Mouse (Mus musculus) limb, embryonic 15.5 days (tissue): ENCODE results near the gene Krt36. TPM values are rescaled to one million over a fixed set of nuclear protein-coding genes. Genes with fewer than 3 reads are reported as not detected.

ENCODE experiments used
- ATAC-seq: fragments of 200-750 bp; cut with Nextera tagmentation; 2 replicates; pipeline ENCODE4 v1.8.0; 2017; ENCODE audit warnings: low read depth, moderate TSS enrichment; ENCODE audit not compliant: insufficient number of reproducible peaks, low FRiP score, low TSS enrichment
- H3K27ac ChIP-seq: fragments of 300-500 bp; sonication (generic); 2 replicates; pipeline ENCODE4 v1.5.1; 2015; ENCODE audit warnings: moderate library complexity, mild to moderate bottlenecking, inconsistent platforms
- H3K27me3 ChIP-seq: fragments of 300-500 bp; sonication (generic); 2 replicates; pipeline ENCODE4 v1.6.1; 2015; ENCODE audit warnings: inconsistent platforms
- H3K36me3 ChIP-seq: fragments of 300-500 bp; sonication (generic); 2 replicates; pipeline ENCODE4 v1.6.1; 2015; ENCODE audit warnings: inconsistent platforms
- H3K4me1 ChIP-seq: fragments of 300-500 bp; sonication (generic); 2 replicates; pipeline ENCODE4 v1.6.1; 2015; ENCODE audit warnings: inconsistent platforms
- H3K4me2 ChIP-seq: fragments of 300-500 bp; sonication (generic); 2 replicates; pipeline ENCODE4 v1.6.1; 2015; ENCODE audit warnings: mild to moderate bottlenecking, inconsistent platforms
- H3K4me3 ChIP-seq: fragments of 300-500 bp; sonication (generic); 2 replicates; pipeline ENCODE4 v1.5.1; 2015; ENCODE audit warnings: mild to moderate bottlenecking, inconsistent platforms
- H3K9ac ChIP-seq: fragments of 300-500 bp; sonication (generic); 2 replicates; pipeline ENCODE4 v1.6.1; 2015; ENCODE audit warnings: inconsistent platforms
- H3K9me3 ChIP-seq: fragments of 300-500 bp; sonication (generic); 2 replicates; pipeline ENCODE4 v1.6.1; 2016; ENCODE audit warnings: inconsistent platforms
- WGBS: fragments of 180-500 bp; shearing (Covaris S2); methylation state at CpG from one replicate; pipeline ENCODE4 v1.1.7; 2015; 5-methylcytosine and 5-hydroxymethylcytosine counted together
- polyA plus RNA-seq: library from polyadenylated mRNA; unstranded; fragments of >200 nt; fragmentation: Nextera tagmentation; extraction: Ambion mirVana; gene quantifications from 2 replicates; pipeline ENCODE4 v1.2.1, GENCODE M21; 2015

Krt36 gene
- polyA plus RNA-seq, 1 experiment from 2014 or later, result 55.9 TPM

- no peak for ATAC-seq
- Histone ChIP-seq H3K36me3 (no peaks in the 10 kb centered on the region), H3K4me3 (no peak overlapping the region), H3K9ac (no peak overlapping the region), H3K27ac (no peak overlapping the region), H3K27me3 (no peaks in the 10 kb centered on the region), H3K9me3 (no peaks in the 10 kb centered on the region), H3K4me2 (no peak overlapping the region), H3K4me1 (no peaks in the 10 kb centered on the region)
- 58% methylated on average over 7 of the region's 7 CpGs for WGBS
Observed at GRCm38 (mm10) chr11:100124901-100125300, 19.5 kb upstream of the Krt36 start.

GRCm38 (mm10) chr11:100121466-100121865, 16.0 kb upstream of the Krt36 start, which contains the start of gene Krt13:
Krt13 (minus strand) TSS chr11:100121566.
- Histone ChIP-seq H3K9me3 (no peaks in the 10 kb centered on the region), H3K4me1 (0 out of 2 replicates have a peak, but pooled peaks cover 5% of the 10 kb centered on the region), H3K9ac (no peak within 1 kb of the TSS), H3K36me3 (no peaks in the 10 kb centered on the region), H3K27ac (no peak within 1 kb of the TSS), H3K4me3 (no peak within 1 kb of the TSS), H3K27me3 (no peaks in the 10 kb centered on the region), H3K4me2 (no peak within 1 kb of the TSS)
- no peak for ATAC-seq
- WGBS, result 66% methylated on average over 3 of the region's 3 CpGs

GRCm38 (mm10) chr11:100120331-100120730, 14.9 kb upstream of the Krt36 start:
- Histone ChIP-seq H3K9ac (no peak overlapping the region), H3K27ac (no peak overlapping the region), H3K4me1 (0 out of 2 replicates have a peak, but pooled peaks cover 5% of the 10 kb centered on the region), H3K4me2 (no peak overlapping the region), H3K36me3 (no peaks in the 10 kb centered on the region), H3K27me3 (no peaks in the 10 kb centered on the region), H3K4me3 (no peak overlapping the region), H3K9me3 (no peaks in the 10 kb centered on the region)
- no peak for ATAC-seq
- 73% methylated on average over 5 of the region's 5 CpGs for WGBS

GRCm38 (mm10) chr11:100113742-100114029, 8.3 kb upstream of the Krt36 start:
- Histone ChIP-seq H3K4me2 (no peak overlapping the region), H3K9ac (no peak overlapping the region), H3K9me3 (no peaks in the 10 kb centered on the region), H3K27me3 (no peaks in the 10 kb centered on the region), H3K4me3 (no peak overlapping the region), H3K4me1 (0 out of 2 replicates have a peak, but pooled peaks cover 3% of the 10 kb centered on the region), H3K36me3 (no peaks in the 10 kb centered on the region), H3K27ac (no peak overlapping the region)
- 81% methylated on average over 2 of the region's 2 CpGs for WGBS
- ATAC-seq, result no peak

- Histone ChIP-seq H3K36me3 (no peaks in the 10 kb centered on the region), H3K4me2 (no peak overlapping the region), H3K27me3 (no peaks in the 10 kb centered on the region), H3K4me3 (no peak overlapping the region), H3K9me3 (no peaks in the 10 kb centered on the region), H3K4me1 (no peaks in the 10 kb centered on the region), H3K9ac (no peak overlapping the region), H3K27ac (no peak overlapping the region)
- 78% methylated on average over 11 of the region's 11 CpGs for WGBS
- 0 out of 2 replicates have a peak, but pooled peaks have one; percentile 10 for ATAC-seq
Observed at GRCm38 (mm10) chr11:100112935-100113741, 7.7 kb upstream of the Krt36 start.

- no peaks in the 10 kb centered on the region for H3K36me3 ChIP-seq
- no peak overlapping the region for H3K9ac ChIP-seq
- ATAC-seq, result no peak
- H3K27me3 ChIP-seq, result no peaks in the 10 kb centered on the region
- H3K4me2 ChIP-seq, result no peak overlapping the region
- H3K4me3 ChIP-seq, result no peak overlapping the region
- no peak overlapping the region for H3K27ac ChIP-seq
- 56% methylated on average over 15 of the region's 15 CpGs for WGBS
- no peaks in the 10 kb centered on the region for H3K4me1 ChIP-seq
- no peaks in the 10 kb centered on the region for H3K9me3 ChIP-seq
Observed at GRCm38 (mm10) chr11:100102693-100103429, 2.6 kb downstream of the Krt36 start.

- Histone ChIP-seq H3K9ac (no peak overlapping the region), H3K4me2 (no peak overlapping the region), H3K36me3 (no peaks in the 10 kb centered on the region), H3K9me3 (no peaks in the 10 kb centered on the region), H3K27ac (no peak overlapping the region), H3K4me1 (no peaks in the 10 kb centered on the region), H3K27me3 (no peaks in the 10 kb centered on the region), H3K4me3 (no peak overlapping the region)
- ATAC-seq, result no peak
- WGBS, result 85% methylated on average over 4 of the region's 4 CpGs
Observed at GRCm38 (mm10) chr11:100100391-100100790, 5.0 kb downstream of the Krt36 start.

- Histone ChIP-seq H3K27ac (no peak overlapping the region), H3K4me3 (no peak overlapping the region), H3K27me3 (no peaks in the 10 kb centered on the region), H3K9me3 (no peaks in the 10 kb centered on the region), H3K4me2 (no peak overlapping the region), H3K36me3 (no peaks in the 10 kb centered on the region), H3K9ac (no peak overlapping the region), H3K4me1 (no peaks in the 10 kb centered on the region)
- no peak for ATAC-seq
- WGBS, result 66% methylated on average over 9 of the region's 9 CpGs
Observed at GRCm38 (mm10) chr11:100097819-100098218, 7.6 kb downstream of the Krt36 start.

GRCm38 (mm10) chr11:100096141-100096540, 9.3 kb downstream of the Krt36 start, which contains the start of gene Krt35:
Krt35 (minus strand) TSS chr11:100096241.
- H3K9ac ChIP-seq, result no peak within 1 kb of the TSS
- ATAC-seq, result no peak
- no peak within 1 kb of the TSS for H3K4me3 ChIP-seq
- H3K36me3 ChIP-seq, result no peaks in the 10 kb centered on the region
- H3K4me1 ChIP-seq, result no peaks in the 10 kb centered on the region
- WGBS, result 28% methylated on average over 9 of the region's 9 CpGs
- no peak within 1 kb of the TSS for H3K4me2 ChIP-seq
- no peaks in the 10 kb centered on the region for H3K27me3 ChIP-seq
- H3K27ac ChIP-seq, result no peak within 1 kb of the TSS
- no peaks in the 10 kb centered on the region for H3K9me3 ChIP-seq

GRCm38 (mm10) chr11:100088378-100089025, 16.9 kb downstream of the Krt36 start:
- Histone ChIP-seq H3K36me3 (no peaks in the 10 kb centered on the region), H3K9me3 (no peaks in the 10 kb centered on the region), H3K4me3 (no peak overlapping the region), H3K27ac (no peak overlapping the region), H3K4me2 (no peak overlapping the region), H3K27me3 (no peaks in the 10 kb centered on the region), H3K9ac (no peak overlapping the region), H3K4me1 (no peaks in the 10 kb centered on the region)
- no peak for ATAC-seq
- WGBS, result 58% methylated on average over 7 of the region's 7 CpGs

- Histone ChIP-seq H3K27ac (no peak within 1 kb of the TSS), H3K4me2 (no peak within 1 kb of the TSS), H3K27me3 (no peaks in the 10 kb centered on the region), H3K9me3 (no peaks in the 10 kb centered on the region), H3K9ac (no peak within 1 kb of the TSS), H3K4me1 (no peaks in the 10 kb centered on the region), H3K36me3 (no peaks in the 10 kb centered on the region), H3K4me3 (no peak within 1 kb of the TSS)
- 82% methylated on average over 10 of the region's 10 CpGs for WGBS
- no peak for ATAC-seq
Observed at GRCm38 (mm10) chr11:100087861-100088260, 17.6 kb downstream of the Krt36 start, which contains the start of gene Krt32. Krt32 (minus strand) TSS chr11:100088226.

GRCm38 (mm10) chr11:100073873-100074272, 31.6 kb downstream of the Krt36 start:
- Histone ChIP-seq H3K9ac (no peak overlapping the region), H3K4me2 (no peak overlapping the region), H3K9me3 (no peaks in the 10 kb centered on the region), H3K27ac (no peak overlapping the region), H3K4me1 (no peaks in the 10 kb centered on the region), H3K36me3 (no peaks in the 10 kb centered on the region), H3K4me3 (no peak overlapping the region), H3K27me3 (no peaks in the 10 kb centered on the region)
- WGBS, result 45% methylated on average over 1 of the region's 1 CpGs
- no peak for ATAC-seq
